ENCODE assay signal across 8 mouse cellular contexts in genomic region chr14:75016715-75017020, GRCm38 (mm10). TPM values are rescaled to one million over a fixed set of nuclear protein-coding genes. Genes with fewer than 3 reads are reported as not detected.
A peak's percentile ranks its signal among the peaks of the same experiment; 100 is the strongest.
DNase-seq lines count a peak whose midpoint lies in the region; ATAC-seq and TF ChIP-seq lines count a peak whose summit lies in the region.

No protein-coding gene starts in this region.

- peak overlapping the region; percentile 94 for H3K4me2 ChIP-seq in hindbrain, embryonic 11.5 days (replicated peaks; ENCODE audit: low read depth, low read length)

- H3K9ac ChIP-seq in hindbrain, embryonic 11.5 days (ENCODE audit: low read depth, low read length) = no peak overlapping the region

- no peaks in the 10 kb centered on the region for H3K9me3 ChIP-seq in hindbrain, embryonic 11.5 days (ENCODE audit: control insufficient read depth, low read length)

- no peak for DNase-seq in gastrocnemius, adult 2 months
- DNase-seq in gastrocnemius, postnatal 14 days = no peak
- DNase-seq in A20 (ENCODE audit: low read depth, low spot score) = peak; percentile 89
- DNase-seq in hindbrain, embryonic 11.5 days (ENCODE audit: low spot score) = no peak
- no peak for DNase-seq in embryo, embryonic 11 days
- DNase-seq in gastrocnemius, postnatal 4 days (ENCODE audit: low spot score in 2 of 2) = no peak
- DNase-seq in frontal cortex, adult 2 months (ENCODE audit: extremely low spot score in 1 of 2, low spot score in 1 of 2) = no peak

- intact Hi-C loops in gastrocnemius, adult 2 months (cut with DNase I) = no loop called here
- intact Hi-C loops in gastrocnemius, postnatal 14 days (cut with DNase I; ENCODE audit: low total_unique reads) = no loop called here

- H3K4me1 ChIP-seq in hindbrain, embryonic 11.5 days (replicated peaks; ENCODE audit: control insufficient read depth, insufficient read depth, low read length) = no peaks in the 10 kb centered on the region

- no peaks in the 10 kb centered on the region for H3K27me3 ChIP-seq in hindbrain, embryonic 11.5 days (ENCODE audit: control insufficient read depth, insufficient read depth, low read length)

- H3K4me3 ChIP-seq in gastrocnemius, adult 2 months = peak overlapping the region; percentile 73
- no peak overlapping the region for H3K4me3 ChIP-seq in hindbrain, embryonic 11.5 days (ENCODE audit: low read depth, low read length)

- TF ChIP-seq CTCF in gastrocnemius, adult 2 months (IDR thresholded peaks at IDR 0.05) = no peak

- H3K27ac ChIP-seq in gastrocnemius, adult 2 months = no peak overlapping the region
- no peak overlapping the region for H3K27ac ChIP-seq in hindbrain, embryonic 11.5 days (ENCODE audit: low read depth, low read length)

- ATAC-seq in hindbrain, embryonic 11.5 days (ENCODE audit: low FRiP score) = no peak
- peak; percentile 23 for ATAC-seq in megakaryocyte, adult 5-6 weeks (ENCODE audit: poor library complexity, severe bottlenecking)

- no peaks in the 10 kb centered on the region for H3K36me3 ChIP-seq in hindbrain, embryonic 11.5 days (ENCODE audit: control insufficient read depth, insufficient read depth, low read length)

- 79% methylated on average over 9 of the region's 9 CpGs for WGBS in hindbrain, embryonic 11.5 days

RNA-seq across cellular contexts. Expression of gene Rubcnl, which starts 0.8 kb away (rescaled TPM):
- under 1 TPM; 0.08 to 0.18 TPM for total RNA-seq in gastrocnemius, adult 2 months (2021)
- under 1 TPM; 0.21 to 0.29 TPM for total RNA-seq in gastrocnemius, postnatal 14 days (2021)
- 0.20 and 0.22 TPM in 2 replicates for polyA plus RNA-seq in hindbrain, embryonic 11.5 days (2014; fragmentation: Nextera tagmentation; extraction: Ambion mirVana)
- 13.8 and 14.0 TPM in 2 replicates for total RNA-seq in megakaryocyte, adult 5-6 weeks (2015)
- 15.7 and 17.5 TPM in 2 replicates for total RNA-seq in megakaryocyte, adult 5-6 weeks (2017)
- under 1 TPM; 0.32 to 0.60 TPM for total RNA-seq in gastrocnemius, postnatal 4 days (2021)
- 1.1 and 1.4 TPM in 2 replicates for polyA plus RNA-seq in frontal cortex, adult 2 months (2012; rRNA removed)

Comparison
In these comparisons a context has a peak if more than half of its experiments do, and no peak if none do; other contexts are left out.
1. RNA of gene Rubcnl, which starts 0.8 kb away (total RNA-seq): 13.8 to 17.5 TPM in megakaryocyte, adult 5-6 weeks; 0.32 to 0.60 TPM in gastrocnemius, postnatal 4 days, 0.21 to 0.29 TPM in gastrocnemius, postnatal 14 days and 0.08 to 0.18 TPM in gastrocnemius, adult 2 months; every median in the first group is over 4 times any median in the second.